Mouse (Mus musculus) intestine, postnatal 0 days (tissue): ENCODE results near the gene Slc17a7. TPM values are rescaled to one million over a fixed set of nuclear protein-coding genes. Genes with fewer than 3 reads are reported as not detected.
"Not testable (repeated sequence)": the region's sequence is repeated elsewhere in the genome, so short reads cannot be mapped to it uniquely, and the experiment has no call there.

Source experiments
- ATAC-seq: fragments of 200-750 bp; cut with Nextera tagmentation; 2 replicates; pipeline ENCODE4 v1.8.0; 2017; ENCODE audit warnings: mild to moderate bottlenecking, moderate TSS enrichment, moderate library complexity
- H3K27ac ChIP-seq: fragments of 300-500 bp; sonication (generic); 2 replicates; pipeline ENCODE4 v1.5.1; 2014; ENCODE audit warnings: mild to moderate bottlenecking, low read depth, low read length, moderate library complexity
- H3K27me3 ChIP-seq: fragments of 300-500 bp; sonication (generic); replicated peaks from 2 replicates; pipeline ENCODE4 v1.6.1; 2014; ENCODE audit warnings: low read length, mixed read lengths; ENCODE audit not compliant: control insufficient read depth, insufficient read depth
- H3K36me3 ChIP-seq: fragments of 300-500 bp; sonication (generic); 2 replicates; pipeline ENCODE4 v1.6.1; 2014; ENCODE audit warnings: mild to moderate bottlenecking, moderate library complexity; ENCODE audit not compliant: control insufficient read depth, insufficient read depth
- H3K4me1 ChIP-seq: fragments of 300-500 bp; sonication (generic); replicated peaks from 2 replicates; pipeline ENCODE4 v1.6.1; 2014; ENCODE audit warnings: antibody characterized with exemption, low read length, mixed read lengths; ENCODE audit not compliant: control insufficient read depth, insufficient read depth
- H3K4me2 ChIP-seq: fragments of 300-500 bp; sonication (generic); replicated peaks from 2 replicates; pipeline ENCODE4 v1.6.1; 2014; ENCODE audit warnings: low read depth, mild to moderate bottlenecking, moderate library complexity
- H3K4me3 ChIP-seq: fragments of 300-500 bp; sonication (generic); 2 replicates; pipeline ENCODE4 v1.5.1; 2014; ENCODE audit warnings: low read depth, low read length
- H3K9ac ChIP-seq: fragments of 300-500 bp; sonication (generic); 2 replicates; pipeline ENCODE4 v1.6.1; 2014; ENCODE audit warnings: mild to moderate bottlenecking, low read depth, low read length
- H3K9me3 ChIP-seq: fragments of 300-500 bp; sonication (generic); 2 replicates; pipeline ENCODE4 v1.6.1; 2016; ENCODE audit warnings: mixed run types; ENCODE audit not compliant: control insufficient read depth
- CTCF ChIP-seq: sonication (generic); IDR thresholded peaks from 2 replicates; pipeline ENCODE4 v1.5.1; 2016; ENCODE audit warnings: low read depth, mild to moderate bottlenecking, control low read depth, antibody characterized with exemption, moderate library complexity
- WGBS: fragments of 180-500 bp; shearing (Covaris S2); extraction: QIAGEN DNeasy Blood & Tissue Kit; methylation state at CpG from one replicate; pipeline ENCODE4 v1.1.7; 2014; 5-methylcytosine and 5-hydroxymethylcytosine counted together
- polyA plus RNA-seq: library from polyadenylated mRNA; unstranded; fragments of >200 nt; fragmentation: Nextera tagmentation; extraction: Ambion mirVana; gene quantifications from 2 replicates; pipeline ENCODE4 v1.2.1, GENCODE M21; 2015

Gene Slc17a7
- polyA plus RNA-seq, 1 experiment from 2014 or later, result not detected

DNA sequence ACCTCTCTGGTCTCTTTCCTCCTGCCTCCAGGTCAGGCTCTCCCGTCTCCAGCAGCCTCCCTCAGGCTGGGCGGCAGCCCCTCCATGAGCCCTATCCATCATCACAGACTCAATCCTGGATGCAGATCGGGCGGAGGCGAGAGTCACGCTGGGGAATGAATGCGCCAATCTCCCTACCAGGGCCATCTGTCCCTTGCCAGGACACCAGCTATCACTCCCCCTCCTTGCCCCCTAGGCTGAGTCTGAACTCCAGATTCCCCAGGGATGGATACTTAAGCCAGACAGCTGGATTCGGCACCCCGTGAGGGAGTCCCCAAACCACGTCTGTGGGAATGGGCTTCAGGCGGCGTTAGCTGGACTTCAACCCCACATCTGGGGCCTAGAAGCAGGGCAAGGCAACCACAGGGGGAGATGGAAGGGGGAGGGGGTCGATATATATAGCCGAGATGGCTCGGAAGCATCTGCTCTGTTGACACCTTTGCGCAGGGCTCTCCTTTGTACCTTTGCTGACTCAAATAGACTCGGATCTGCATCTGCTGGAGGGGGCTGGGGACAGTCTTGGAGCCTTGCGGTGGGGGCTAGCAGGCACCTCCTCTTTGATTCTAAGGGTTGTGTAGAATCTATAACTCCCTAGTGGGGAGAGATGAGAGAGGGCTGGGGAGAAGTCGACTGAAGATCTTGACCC, 4.2 kb downstream of the Slc17a7 start:
- no peak overlapping the region for H3K4me3 ChIP-seq
- ATAC-seq, result no peak
- peaks cover 73% of the 10 kb centered on the region for H3K27me3 ChIP-seq
- no peak for TF ChIP-seq CTCF
- peaks cover 9% of the 10 kb centered on the region for H3K9me3 ChIP-seq
- H3K4me2 ChIP-seq, result no peak overlapping the region
- H3K9ac ChIP-seq, result no peak overlapping the region
- 5% methylated on average over 19 of the region's 19 CpGs for WGBS
- H3K27ac ChIP-seq, result no peak overlapping the region
- H3K36me3 ChIP-seq, result no peaks in the 10 kb centered on the region
- H3K4me1 ChIP-seq, result no peaks in the 10 kb centered on the region

DNA sequence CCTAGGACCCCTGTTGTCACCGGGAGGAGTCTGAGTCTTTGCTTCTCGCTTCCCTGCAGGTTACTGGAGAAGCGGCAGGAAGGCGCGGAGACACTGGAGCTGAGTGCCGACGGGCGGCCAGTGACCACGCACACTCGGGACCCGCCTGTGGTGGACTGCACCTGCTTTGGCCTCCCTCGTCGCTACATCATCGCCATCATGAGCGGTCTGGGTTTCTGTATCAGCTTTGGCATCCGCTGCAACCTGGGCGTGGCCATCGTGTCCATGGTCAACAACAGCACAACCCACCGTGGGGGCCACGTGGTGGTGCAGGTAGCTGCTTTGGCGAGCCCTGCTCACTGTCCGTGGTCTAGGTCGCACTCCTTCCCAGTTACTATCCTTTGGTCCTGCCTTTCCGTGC, 4.9 kb downstream of the Slc17a7 start:
- Histone ChIP-seq H3K9me3 (peaks cover 9% of the 10 kb centered on the region), H3K9ac (no peak overlapping the region), H3K4me3 (no peak overlapping the region), H3K4me2 (no peak overlapping the region), H3K27me3 (peaks cover 69% of the 10 kb centered on the region), H3K36me3 (no peaks in the 10 kb centered on the region), H3K4me1 (no peaks in the 10 kb centered on the region), H3K27ac (no peak overlapping the region)
- no peak for TF ChIP-seq CTCF
- no peak for ATAC-seq
- 6% methylated on average over 24 of the region's 24 CpGs for WGBS

DNA sequence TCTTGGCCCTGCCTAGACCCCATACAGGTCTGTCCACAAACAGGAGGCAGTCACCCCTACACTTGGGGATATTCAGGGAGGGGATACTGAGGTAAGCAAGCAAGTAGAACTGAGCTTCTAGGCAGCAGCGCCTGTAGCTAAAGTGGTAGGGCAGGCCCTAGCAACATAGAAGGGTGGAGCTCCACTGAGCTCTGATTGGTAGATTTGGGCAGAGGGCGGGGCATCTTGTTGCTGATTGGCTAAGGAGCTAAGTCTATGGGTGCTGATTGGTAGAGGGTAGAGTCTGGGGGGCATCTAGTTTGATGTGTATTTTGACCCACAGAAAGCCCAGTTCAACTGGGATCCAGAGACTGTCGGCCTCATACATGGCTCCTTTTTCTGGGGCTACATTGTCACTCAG, 5.7 kb downstream of the Slc17a7 start:
- Histone ChIP-seq H3K9ac (no peak overlapping the region), H3K27me3 (peaks cover 67% of the 10 kb centered on the region), H3K9me3 (peaks cover 9% of the 10 kb centered on the region), H3K4me3 (no peak overlapping the region), H3K4me2 (no peak overlapping the region), H3K27ac (no peak overlapping the region), H3K36me3 (no peaks in the 10 kb centered on the region), H3K4me1 (no peaks in the 10 kb centered on the region)
- 87% methylated on average over 3 of the region's 3 CpGs for WGBS
- TF ChIP-seq CTCF, result no peak
- ATAC-seq, result no peak

DNA sequence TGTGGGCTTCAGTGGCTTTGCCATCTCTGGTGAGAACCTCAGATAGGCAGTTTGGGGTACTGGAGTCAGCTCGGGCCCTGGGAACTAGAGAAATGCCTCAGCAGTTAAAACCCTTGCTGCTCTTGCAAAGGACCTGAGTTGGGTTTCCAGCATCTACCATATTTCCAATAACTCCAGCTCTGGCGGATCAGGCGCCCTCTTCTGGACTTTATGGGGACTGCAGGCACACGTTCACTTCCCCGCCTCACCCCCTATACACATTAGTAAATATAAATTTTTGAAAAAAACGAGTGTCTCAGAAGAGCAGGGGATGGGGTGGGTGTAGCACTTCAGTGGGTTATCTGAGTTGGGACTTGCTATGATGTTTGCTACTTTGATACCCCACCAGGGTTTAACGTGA, 9.2 kb downstream of the Slc17a7 start:
- TF ChIP-seq CTCF, result peak; percentile 52
- H3K4me1 ChIP-seq, result no peaks in the 10 kb centered on the region
- no peak overlapping the region for H3K9ac ChIP-seq
- 55% methylated on average over 7 of the region's 7 CpGs for WGBS
- peaks cover 69% of the 10 kb centered on the region for H3K27me3 ChIP-seq
- no peak for ATAC-seq
- peaks cover 9% of the 10 kb centered on the region for H3K9me3 ChIP-seq
- no peak overlapping the region for H3K4me2 ChIP-seq
- no peak overlapping the region for H3K4me3 ChIP-seq
- no peaks in the 10 kb centered on the region for H3K36me3 ChIP-seq
- no peak overlapping the region for H3K27ac ChIP-seq

DNA sequence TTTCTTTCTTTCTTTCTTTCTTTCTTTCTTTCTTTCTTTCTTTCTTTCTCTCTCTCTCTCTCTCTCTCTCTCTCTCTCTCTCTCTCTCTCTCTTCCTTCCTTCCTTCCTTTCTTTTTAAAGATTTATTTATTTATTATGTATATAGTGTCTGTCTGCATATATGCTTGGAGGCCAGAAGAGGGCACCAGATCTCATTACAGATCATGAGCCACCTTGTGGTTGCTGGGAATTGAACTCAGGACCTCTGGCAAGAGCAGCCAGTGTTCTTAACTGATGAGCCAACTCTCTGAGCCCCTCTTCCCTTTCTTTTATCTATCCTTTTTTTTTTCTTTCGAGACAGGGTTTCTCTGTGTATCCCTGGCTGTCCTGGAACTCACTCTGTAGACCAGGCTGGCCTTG, 10.0 kb downstream of the Slc17a7 start:
- H3K9ac ChIP-seq, H3K36me3 ChIP-seq, ATAC-seq, H3K27ac ChIP-seq, H3K4me1 ChIP-seq, H3K4me2 ChIP-seq, H3K4me3 ChIP-seq, H3K9me3 ChIP-seq: not testable (repeated sequence)
- H3K27me3 ChIP-seq, result peaks cover 69% of the 10 kb centered on the region
- 41% methylated on average over 1 of the region's 1 CpGs for WGBS
- peak; percentile 60 for TF ChIP-seq CTCF

DNA sequence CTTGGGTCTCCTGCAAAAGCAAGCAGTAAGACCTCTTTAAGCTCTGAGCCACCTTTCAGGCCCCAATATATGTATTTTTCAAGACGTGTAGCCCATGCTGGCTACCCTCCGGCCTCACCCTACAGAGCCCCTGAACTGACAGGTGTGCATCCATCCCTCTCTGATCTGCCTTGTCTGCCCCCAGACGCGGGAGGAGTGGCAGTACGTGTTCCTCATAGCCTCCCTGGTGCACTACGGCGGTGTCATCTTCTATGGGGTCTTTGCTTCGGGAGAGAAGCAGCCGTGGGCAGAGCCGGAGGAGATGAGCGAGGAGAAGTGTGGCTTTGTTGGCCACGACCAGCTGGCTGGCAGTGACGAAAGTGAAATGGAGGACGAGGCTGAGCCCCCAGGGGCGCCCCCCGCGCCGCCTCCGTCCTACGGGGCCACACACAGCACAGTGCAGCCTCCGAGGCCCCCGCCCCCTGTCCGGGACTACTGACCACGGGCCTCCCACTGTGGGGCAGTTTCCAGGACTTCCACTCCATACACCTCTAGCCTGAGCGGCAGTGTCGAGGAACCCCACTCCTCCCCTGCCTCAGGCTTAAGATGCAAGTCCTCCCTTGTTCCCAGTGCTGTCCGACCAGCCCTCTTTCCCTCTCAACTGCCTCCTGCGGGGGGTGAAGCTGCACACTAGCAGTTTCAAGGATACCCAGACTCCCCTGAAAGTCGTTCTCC, 11.0 kb downstream of the Slc17a7 start:
- peaks cover 6% of the 10 kb centered on the region for H3K9me3 ChIP-seq
- no peak for ATAC-seq
- no peak overlapping the region for H3K4me2 ChIP-seq
- H3K9ac ChIP-seq, result no peak overlapping the region
- no peak overlapping the region for H3K27ac ChIP-seq
- TF ChIP-seq CTCF, result no peak
- no peaks in the 10 kb centered on the region for H3K4me1 ChIP-seq
- no peaks in the 10 kb centered on the region for H3K36me3 ChIP-seq
- H3K27me3 ChIP-seq, result peaks cover 70% of the 10 kb centered on the region
- WGBS, result 8% methylated on average over 29 of the region's 29 CpGs
- H3K4me3 ChIP-seq, result no peak overlapping the region
